Mouse (Mus musculus) hematopoietic stem cell, adult 5-6 weeks (primary cell): ENCODE results near the gene Mmel1. TPM values are rescaled to one million over a fixed set of nuclear protein-coding genes. Genes with fewer than 3 reads are reported as not detected.

ENCODE experiments used
- ATAC-seq, 2 experiments: fragments of 125-278 bp in 1 of 2; replicated peaks in 1 of 2; 2 replicates each; pipeline ENCODE4 v1.8.0; 2016 to 2017; ENCODE audit warnings: inconsistent platforms in 2 of 2, mild to moderate bottlenecking in 2 of 2, moderate number of reproducible peaks in 2 of 2, low read depth in 1 of 2, moderate TSS enrichment in 1 of 2; ENCODE audit not compliant: low FRiP score in 2 of 2, poor library complexity in 2 of 2, severe bottlenecking in 2 of 2, insufficient read depth in 1 of 2, low TSS enrichment in 1 of 2
- total RNA-seq: library from RNA; stranded (forward); fragments of 172-1452, 232-1000 nt; gene quantifications from 2 replicates; pipeline ENCODE4 v1.2.3, GENCODE M21; 2017

Gene Mmel1
- total RNA-seq, 1 experiment from 2014 or later = not detected

GRCm38 (mm10) chr4:154922291-154922690 is 52.9 kb downstream of the Mmel1 start:
- ATAC-seq = no peak

- no peak for ATAC-seq
These were observed 53.5 kb downstream of the Mmel1 start for GRCm38 (mm10) chr4:154922931-154923330.

- ATAC-seq = no peak
These were observed 56.0 kb downstream of the Mmel1 start for GRCm38 (mm10) chr4:154925413-154925812.

- ATAC-seq = peak; percentile 14 to 18; a peak in 1 of 4 replicates
These were observed 57.8 kb downstream of the Mmel1 start for GRCm38 (mm10) chr4:154926969-154927898.

- peak; percentile 54 to 68 for ATAC-seq
These were observed 58.5 kb downstream of the Mmel1 start for GRCm38 (mm10) chr4:154927899-154928337.

GRCm38 (mm10) chr4:154928395-154929087 is 59.2 kb downstream of the Mmel1 start, which contains the start of gene Tnfrsf14:
Tnfrsf14 (minus strand) TSS chr4:154928563.
- ATAC-seq = peak; percentile 13 to 19; a peak in 1 of 4 replicates

GRCm38 (mm10) chr4:154929088-154929660 is 59.8 kb downstream of the Mmel1 start:
- ATAC-seq = peak; percentile 50 to 57; a peak in 3 of 4 replicates

- no peak for ATAC-seq
These were observed 64.0 kb downstream of the Mmel1 start for GRCm38 (mm10) chr4:154933306-154933907.

- no peak; a peak in 1 of 4 replicates for ATAC-seq
These were observed 65.4 kb downstream of the Mmel1 start for GRCm38 (mm10) chr4:154934800-154935199.

- ATAC-seq = no peak
These were observed 66.4 kb downstream of the Mmel1 start for GRCm38 (mm10) chr4:154935788-154936187.

GRCm38 (mm10) chr4:154936542-154937255 is 67.3 kb downstream of the Mmel1 start:
- 0 out of 4 replicates have a peak, but pooled peaks of 1 of the 2 experiments have one; percentile 19 for ATAC-seq

- ATAC-seq = peak in 1 of 2 experiments; percentile 59; a peak in 1 of 4 replicates
These were observed 68.4 kb downstream of the Mmel1 start for GRCm38 (mm10) chr4:154937746-154938145.

- ATAC-seq = no peak
These were observed 70.8 kb downstream of the Mmel1 start for GRCm38 (mm10) chr4:154940156-154940555.

GRCm38 (mm10) chr4:154941831-154942230 is 72.4 kb downstream of the Mmel1 start:
- no peak for ATAC-seq

GRCm38 (mm10) chr4:154942632-154943322 is 73.4 kb downstream of the Mmel1 start:
- no peak for ATAC-seq

GRCm38 (mm10) chr4:154943323-154944039 is 74.1 kb downstream of the Mmel1 start:
- ATAC-seq = no peak
